Mouse (Mus musculus) ES-E14 (cell line): ENCODE measurements at regions not wholly inside any gene's neighbourhood (a gene's known extent, or its start where the extent isn't known, plus 50 kb on each side); places are given as distances from the start of the nearest gene placed in this dataset.

Experiments
- CHD2 ChIP-seq: IDR thresholded peaks from 2 replicates; pipeline ENCODE4 v1.6.1; 2014; ENCODE audit warnings: mild to moderate bottlenecking, low read depth, low read length, inconsistent platforms
- HCFC1 ChIP-seq: IDR thresholded peaks from 2 replicates; pipeline ENCODE4 v1.6.1; 2012; ENCODE audit warnings: low read length, inconsistent platforms, borderline replicate concordance; ENCODE audit not compliant: insufficient read depth
- MAFK ChIP-seq: IDR thresholded peaks from 2 replicates; pipeline ENCODE4 v1.6.1; 2014; ENCODE audit warnings: mild to moderate bottlenecking, low read depth, low read length, inconsistent platforms; ENCODE audit not compliant: insufficient read depth
- ZNF384 ChIP-seq: IDR thresholded peaks from 2 replicates; pipeline ENCODE4 v1.6.1; 2012; ENCODE audit warnings: low read depth, low read length, inconsistent platforms

GRCm38 (mm10) chr12:29236496-29236895 lies 291.7 kb upstream of the Myt1l start:
- TF ChIP-seq MAFK, result no peak
- no peak for TF ChIP-seq ZNF384
- no peak for TF ChIP-seq HCFC1
- no peak for TF ChIP-seq CHD2
